Mouse (Mus musculus): ENCODE measurements around the gene Tnrc6c. TPM values are rescaled to one million over a fixed set of nuclear protein-coding genes. Genes with fewer than 3 reads are reported as not detected.

Tnrc6c gene
- total RNA-seq, 2 experiments from 2014 or later = 28.4 to 29.9 TPM

DNA sequence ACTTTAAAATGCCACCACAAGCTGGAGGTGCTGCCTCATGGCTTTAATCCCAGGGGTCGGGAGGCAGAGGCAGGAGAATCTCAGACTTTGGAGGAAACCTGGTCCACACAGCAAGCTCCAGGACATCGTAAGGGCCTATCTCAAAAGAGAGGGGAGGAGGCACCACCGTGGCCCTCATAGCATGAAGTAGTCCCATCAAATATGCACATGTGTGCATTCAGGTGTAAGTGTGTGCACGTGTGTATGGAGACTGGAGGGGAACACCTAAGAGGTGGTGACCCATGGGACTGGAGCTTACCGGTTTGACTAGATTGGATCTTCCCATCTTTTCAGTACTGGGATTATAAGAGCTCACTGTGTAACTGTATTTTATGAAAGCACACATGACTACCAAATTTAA is 74.2 kb downstream of the Tnrc6c start:
- no peak for DNase-seq (ENCODE audit: low spot score in 2 of 2)

GRCm38 (mm10) chr11:117728841-117729240 is 74.8 kb downstream of the Tnrc6c start:
- no peak for DNase-seq (ENCODE audit: low spot score in 2 of 2)

DNA sequence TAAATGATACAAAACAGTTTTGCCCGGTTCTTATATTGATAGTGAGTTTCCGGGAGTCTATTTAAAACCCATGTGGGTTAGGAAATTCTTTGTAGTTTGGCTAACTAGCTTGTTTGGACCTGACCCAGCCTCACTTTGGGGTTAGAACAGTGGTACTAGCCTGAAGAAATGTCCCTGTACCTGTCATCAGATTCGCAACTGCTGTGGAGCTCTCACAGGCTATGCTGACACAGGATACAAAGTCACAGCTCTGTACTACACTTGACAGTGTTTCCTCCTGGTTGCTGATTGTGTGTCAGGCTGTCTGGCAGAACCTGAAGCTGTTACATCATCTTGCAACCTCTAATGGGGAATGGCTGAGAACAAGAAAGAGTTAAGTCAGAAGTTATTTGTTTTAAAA is 75.3 kb downstream of the Tnrc6c start:
- no peak for DNase-seq (ENCODE audit: low spot score in 2 of 2)

DNA sequence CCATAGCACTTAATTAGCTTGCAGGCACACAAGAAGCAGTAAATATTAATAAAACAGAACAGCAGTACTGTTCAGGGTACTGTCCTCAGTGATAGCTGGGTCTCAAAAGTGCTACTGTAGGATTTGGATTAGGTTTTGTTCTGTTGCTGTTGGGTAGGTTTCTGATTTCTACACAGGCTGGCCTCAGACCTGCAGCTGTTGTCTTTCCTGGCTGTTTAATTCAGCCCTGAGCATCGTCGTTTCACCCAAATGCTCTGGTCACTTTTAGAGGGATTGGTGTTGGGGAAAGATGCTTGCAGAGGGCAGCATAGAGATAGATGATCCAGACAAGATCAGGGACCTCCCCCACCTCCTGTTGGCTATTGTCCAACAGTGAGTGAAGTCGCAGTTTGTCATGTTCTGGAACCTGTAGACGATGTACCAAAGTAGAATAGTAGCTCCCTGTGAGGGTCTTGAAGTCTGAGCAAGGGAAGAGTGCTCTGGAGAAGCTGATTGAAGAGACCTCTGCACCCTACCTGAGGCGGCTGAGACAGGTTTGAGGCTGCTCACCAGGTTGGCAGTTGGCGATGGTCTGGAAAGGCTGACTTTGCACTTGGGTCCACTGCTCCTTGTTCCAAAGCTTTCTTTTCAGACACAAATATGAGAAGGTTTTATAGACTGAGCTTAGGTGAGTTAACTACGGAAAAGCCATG is 75.9 kb downstream of the Tnrc6c start:
- DNase-seq (ENCODE audit: low spot score in 2 of 2) = no peak

DNA sequence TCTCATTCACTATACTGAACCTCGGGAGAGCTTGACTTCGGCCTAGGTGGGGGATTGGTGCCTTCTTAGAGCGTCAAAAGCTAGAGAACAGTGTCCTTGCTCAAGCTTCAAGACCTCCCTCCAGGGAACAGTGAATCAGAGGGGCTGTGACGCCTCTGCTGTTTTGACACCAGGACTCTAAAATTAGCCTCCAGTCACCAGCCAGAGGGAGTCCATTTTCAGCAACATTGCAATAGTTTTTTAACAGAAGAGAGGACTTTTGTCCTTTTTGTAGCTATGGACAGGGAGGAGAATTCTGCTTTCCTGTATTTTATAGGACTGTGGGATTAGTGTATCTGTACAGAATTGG is 76.4 kb downstream of the Tnrc6c start:
- DNase-seq (ENCODE audit: low spot score in 2 of 2) = no peak

- no peak for DNase-seq (ENCODE audit: low spot score in 2 of 2)
Observed at GRCm38 (mm10) chr11:117731470-117731869, 77.4 kb downstream of the Tnrc6c start.

GRCm38 (mm10) chr11:117736037-117736689 is 82.1 kb downstream of the Tnrc6c start:
- no peak for DNase-seq (ENCODE audit: low spot score in 2 of 2)

DNA sequence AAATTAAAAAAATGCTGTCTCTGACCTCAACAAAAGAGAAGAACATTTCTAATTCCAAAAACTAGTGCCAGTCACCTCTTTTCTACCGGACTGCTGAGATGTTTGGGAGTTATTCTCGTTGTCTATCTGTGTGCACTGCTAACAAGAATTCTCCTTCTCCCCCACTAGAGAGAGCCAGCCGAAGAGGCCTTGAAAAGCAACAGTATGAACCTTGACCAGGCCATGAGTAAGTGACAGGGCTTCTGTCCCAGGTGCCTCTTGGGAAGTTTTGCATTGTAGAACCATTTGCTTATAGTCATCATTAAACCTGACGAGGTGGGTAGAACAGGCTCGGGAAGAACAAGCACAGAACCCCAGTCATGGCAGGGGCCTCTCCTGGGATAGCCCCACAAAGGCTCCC is 84.0 kb downstream of the Tnrc6c start:
- DNase-seq (ENCODE audit: low spot score in 2 of 2) = no peak

DNA sequence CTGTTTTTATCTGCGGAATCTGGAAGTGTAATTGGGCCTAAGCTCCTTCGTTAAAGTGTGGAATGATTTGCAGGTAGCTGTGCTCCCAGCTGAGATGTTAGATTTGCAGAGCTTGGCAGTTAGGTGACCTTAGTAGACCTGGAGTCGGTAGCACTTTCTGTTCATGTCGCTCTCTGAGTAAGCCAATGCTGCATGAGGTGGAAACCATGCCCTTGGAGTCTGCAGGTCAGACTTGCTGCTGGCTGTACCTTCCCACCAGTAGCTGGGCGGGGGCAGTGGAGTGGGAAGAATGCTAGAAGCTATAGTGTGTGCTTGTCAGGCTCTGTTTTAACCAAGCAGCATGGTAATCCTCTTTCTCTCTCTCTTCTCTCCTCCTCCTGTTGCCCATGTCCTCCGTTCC is 87.0 kb downstream of the Tnrc6c start:
- no peak for DNase-seq (ENCODE audit: low spot score in 2 of 2)

- DNase-seq (ENCODE audit: low spot score in 2 of 2) = no peak
Observed at GRCm38 (mm10) chr11:117742243-117742642, 88.2 kb downstream of the Tnrc6c start.

- no peak for DNase-seq (ENCODE audit: low spot score in 2 of 2)
Observed at GRCm38 (mm10) chr11:117742715-117743114, 88.6 kb downstream of the Tnrc6c start.

DNA sequence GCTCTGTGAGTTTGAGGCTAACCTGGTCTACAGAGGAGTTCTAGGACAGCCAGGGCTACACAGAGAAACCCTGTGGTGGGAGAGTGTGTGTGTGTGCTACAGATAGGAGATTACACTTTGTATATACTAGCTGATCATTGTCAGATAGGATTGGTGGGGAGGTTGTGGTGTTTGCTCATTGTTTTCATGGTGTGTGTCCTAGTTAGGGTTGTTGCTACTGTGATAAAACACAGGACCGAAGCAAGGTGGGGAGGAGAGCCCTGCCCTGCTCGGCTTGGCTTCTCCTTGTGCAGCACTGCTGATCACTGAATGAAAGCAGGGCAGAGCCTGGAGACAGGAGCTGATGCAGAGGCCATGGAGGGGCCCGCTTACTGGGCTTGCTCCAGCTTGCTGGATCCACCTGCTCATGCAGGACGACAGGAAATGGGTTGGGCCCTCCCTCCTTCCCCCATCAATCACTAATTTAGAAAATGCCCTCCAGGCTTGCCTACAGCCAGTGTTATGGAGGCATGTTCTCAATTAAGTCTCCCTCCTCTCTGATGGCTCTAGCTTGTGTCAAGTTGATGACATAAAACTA is 89.5 kb downstream of the Tnrc6c start:
- DNase-seq (ENCODE audit: low spot score in 2 of 2) = no peak

- DNase-seq (ENCODE audit: low spot score in 2 of 2) = no peak
Observed at GRCm38 (mm10) chr11:117748628-117749027, 94.5 kb downstream of the Tnrc6c start.

GRCm38 (mm10) chr11:117749414-117749813 is 95.3 kb downstream of the Tnrc6c start:
- DNase-seq (ENCODE audit: low spot score in 2 of 2) = no peak

DNA sequence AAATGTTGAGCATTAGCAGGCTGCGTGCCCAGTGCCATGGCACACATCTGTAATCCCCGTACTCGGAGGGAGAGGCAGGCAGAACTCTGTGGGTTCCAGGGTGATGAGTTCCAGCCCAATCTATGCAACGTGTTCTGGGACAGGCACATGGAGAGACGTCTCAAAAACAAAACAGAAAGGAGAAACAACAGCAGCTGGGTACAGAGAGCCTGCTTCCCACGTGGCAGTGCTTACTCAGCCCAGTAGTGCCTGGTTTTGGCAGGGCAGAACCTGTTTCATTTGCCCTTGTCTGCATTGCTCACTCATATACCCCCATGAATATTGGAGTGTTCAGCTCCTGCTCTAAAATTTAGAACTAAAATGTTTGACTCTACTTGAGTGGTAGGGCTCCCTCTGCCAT is 97.5 kb downstream of the Tnrc6c start:
- no peak for DNase-seq (ENCODE audit: low spot score in 2 of 2)

- DNase-seq (ENCODE audit: low spot score in 2 of 2) = no peak
Observed at GRCm38 (mm10) chr11:117755891-117756290, 101.8 kb downstream of the Tnrc6c start.

DNA sequence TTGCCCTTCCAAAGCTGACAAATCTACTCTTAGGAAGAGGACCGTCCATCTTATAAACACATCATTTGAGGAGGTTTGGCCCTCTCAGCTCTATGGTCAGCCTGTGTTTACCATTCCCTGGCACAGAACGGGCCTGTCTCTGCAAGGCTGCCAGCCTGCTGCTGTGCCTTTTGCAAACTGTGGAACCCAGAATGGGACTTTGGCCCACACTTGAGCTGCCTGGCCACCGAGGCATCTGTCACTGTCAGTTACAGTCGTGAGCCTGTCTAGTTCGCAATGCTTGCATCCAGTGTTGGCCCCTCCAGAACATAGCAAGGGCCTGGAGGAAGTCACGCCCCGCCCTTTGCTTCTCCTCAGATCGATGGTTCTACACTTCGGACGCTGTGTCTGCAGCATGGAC is 105.2 kb downstream of the Tnrc6c start:
- no peak for DNase-seq (ENCODE audit: low spot score in 2 of 2)

- DNase-seq (ENCODE audit: low spot score in 2 of 2) = no peak
Observed at GRCm38 (mm10) chr11:117760374-117761119, 106.5 kb downstream of the Tnrc6c start.

DNA sequence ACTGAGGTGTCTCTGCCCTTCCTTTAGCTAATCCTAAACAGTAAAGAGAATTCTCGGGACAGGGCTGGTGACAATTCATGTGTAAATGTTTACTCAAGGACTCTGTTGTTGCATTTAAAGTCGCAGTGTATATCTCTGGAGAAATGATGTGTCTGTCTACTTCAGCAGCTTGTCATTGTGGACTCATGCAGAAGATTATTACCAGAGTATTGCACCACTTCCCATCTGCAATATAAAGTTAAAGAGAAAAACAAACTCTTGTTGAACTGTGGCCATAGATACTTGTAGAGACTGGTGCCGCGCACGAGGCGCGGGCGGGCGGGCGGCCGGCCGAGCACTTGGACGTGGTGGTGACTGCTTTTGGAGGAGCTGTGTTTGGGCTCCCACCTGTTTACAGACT is 107.7 kb downstream of the Tnrc6c start:
- no peak for DNase-seq (ENCODE audit: low spot score in 2 of 2)

DNA sequence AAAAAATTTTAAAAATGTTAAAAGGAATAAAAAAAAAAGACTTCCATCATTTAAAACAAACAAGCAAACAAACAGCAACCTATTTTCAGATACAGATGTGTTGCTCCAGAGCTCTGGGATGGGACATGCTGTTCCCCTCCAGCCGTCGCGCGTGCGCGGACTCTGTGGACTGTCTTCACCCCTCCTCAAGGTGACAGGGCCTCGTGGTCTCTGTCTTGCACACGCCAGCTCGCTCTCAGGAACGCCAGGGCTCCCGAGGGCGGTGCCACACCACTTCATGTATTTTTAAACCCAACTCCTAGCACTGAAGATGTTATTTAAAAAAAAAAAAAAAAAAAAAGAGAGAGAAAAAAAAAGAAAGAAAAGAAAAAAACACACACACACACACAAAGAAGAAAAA is 108.2 kb downstream of the Tnrc6c start:
- DNase-seq (ENCODE audit: low spot score in 2 of 2) = no peak

GRCm38 (mm10) chr11:117764319-117764718 is 110.2 kb downstream of the Tnrc6c start:
- peak in 1 of 2 experiments; percentile 2 for DNase-seq (ENCODE audit: low spot score in 2 of 2)

DNA sequence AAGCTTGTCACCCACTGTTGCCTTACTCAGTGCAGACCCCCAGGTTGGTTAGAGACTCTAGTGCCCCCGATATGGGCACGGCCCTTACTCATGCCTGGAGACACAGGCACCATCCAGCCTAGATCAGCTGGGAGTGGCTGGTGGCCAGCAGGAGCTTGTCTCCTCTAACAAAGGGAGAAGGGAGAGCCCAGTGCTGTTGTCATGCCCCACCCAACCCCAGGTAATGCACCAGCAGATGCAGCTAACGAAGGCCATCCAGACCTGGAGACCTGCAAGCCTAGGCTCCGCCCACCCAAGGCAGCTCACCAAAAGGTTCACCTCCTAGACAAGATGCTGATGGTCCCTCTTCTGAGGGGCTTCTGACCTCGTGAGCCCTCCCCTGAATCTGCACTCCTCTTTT is 111.3 kb downstream of the Tnrc6c start:
- DNase-seq (ENCODE audit: low spot score in 2 of 2) = no peak
